ENCODE assay signal across 8 mouse cellular contexts in genomic region chr3:141466061-141466460, GRCm38 (mm10). TPM values are rescaled to one million over a fixed set of nuclear protein-coding genes. Genes with fewer than 3 reads are reported as not detected.
DNase-seq lines count a peak whose midpoint lies in the region; ATAC-seq and TF ChIP-seq lines count a peak whose summit lies in the region.

No protein-coding gene starts in this region.

- peak; percentile 22 for DNase-seq in kidney, adult 18-20 months
- DNase-seq in kidney, adult 11 months: no peak
- peak; percentile 66 to 72 for DNase-seq in cerebellum, postnatal 14 days
- peak in 1 of 2 experiments; percentile 36 for DNase-seq in layer of hippocampus, adult 2 months (ENCODE audit: low spot score in 2 of 2)
- DNase-seq in mesoderm, embryonic 11.5 days (ENCODE audit: low read depth, low spot score): peak; percentile 38
- no peak for DNase-seq in thymus, postnatal 0 days (ENCODE audit: low spot score)

- H3K27me3 ChIP-seq in stomach, embryonic 14.5 days (ENCODE audit: control insufficient read depth, insufficient read depth, low read length): 0 out of 2 replicates have a peak, but pooled peaks cover 4% of the 10 kb centered on the region

- no peaks in the 10 kb centered on the region for H3K36me3 ChIP-seq in stomach, embryonic 14.5 days (ENCODE audit: control insufficient read depth, insufficient read depth, low read length)

- TF ChIP-seq CTCF in layer of hippocampus, adult 2 months (conservative IDR thresholded peaks at IDR 0.05): peak; percentile 54

- peak overlapping the region; percentile 86 for H3K4me3 ChIP-seq in layer of hippocampus, adult 2 months
- H3K4me3 ChIP-seq in stomach, embryonic 14.5 days (ENCODE audit: low read depth, low read length): peak overlapping the region; percentile 71

- no peaks in the 10 kb centered on the region for H3K9me3 ChIP-seq in stomach, embryonic 14.5 days (ENCODE audit: control insufficient read depth, low read depth, low read length)

- peak overlapping the region; percentile 52 for H3K9ac ChIP-seq in stomach, embryonic 14.5 days (replicated peaks; ENCODE audit: low read depth, low read length)

- peak; percentile 45 for ATAC-seq in granulocyte monocyte progenitor cell, adult 5-6 weeks (replicated peaks; ENCODE audit: poor library complexity, severe bottlenecking)
- no peak for ATAC-seq in stomach, embryonic 14.5 days (ENCODE audit: insufficient number of reproducible peaks, insufficient read depth, low FRiP score, low read depth)

- 2% methylated on average over 20 of the region's 20 CpGs for WGBS in stomach, embryonic 14.5 days

- H3K27ac ChIP-seq in layer of hippocampus, adult 2 months: peak overlapping the region; percentile 98
- H3K27ac ChIP-seq in stomach, embryonic 14.5 days (ENCODE audit: low read length): peak overlapping the region; percentile 80; the same call in 1 of the 2 replicates

- H3K4me2 ChIP-seq in stomach, embryonic 14.5 days (replicated peaks; ENCODE audit: low read depth, low read length): peak overlapping the region; percentile 93

- peaks cover 8% of the 10 kb centered on the region; the same call in 1 of the 2 replicates for H3K4me1 ChIP-seq in stomach, embryonic 14.5 days (ENCODE audit: control insufficient read depth, insufficient read depth, low read length)

RNA-seq across cellular contexts. Expression of gene Unc5c, which starts 1.0 kb away (rescaled TPM):
- total RNA-seq in granulocyte monocyte progenitor cell, adult 5-6 weeks (2014; fragmentation: Nextera tagmentation): not detected in 2 replicates
- 0.04 TPM in 1 of 2 replicates, not detected in the other for total RNA-seq in granulocyte monocyte progenitor cell, adult 5-6 weeks (2017)
- total RNA-seq in layer of hippocampus, adult 2 months (2021): 10 to 100 TPM; 45.5 to 45.8 TPM
- polyA plus RNA-seq in stomach, embryonic 14.5 days (2014; fragmentation: Nextera tagmentation; extraction: Ambion mirVana): 15.9 and 16.8 TPM in 2 replicates
- polyA plus RNA-seq in thymus, postnatal 0 days (2015; fragmentation: Nextera tagmentation; extraction: Ambion mirVana): 0.50 and 0.52 TPM in 2 replicates

Comparison
In these comparisons a context has a peak if more than half of its experiments do, and no peak if none do; other contexts are left out.
1. DNase-seq: peak in kidney, adult 18-20 months (single experiment), cerebellum, postnatal 14 days (2 of 2) and mesoderm, embryonic 11.5 days (single experiment); none in kidney, adult 11 months (single experiment) and thymus, postnatal 0 days (single experiment).
2. RNA of gene Unc5c, which starts 1.0 kb away (total RNA-seq): 45.5 to 45.8 TPM in layer of hippocampus, adult 2 months; 0.04 TPM in granulocyte monocyte progenitor cell, adult 5-6 weeks; every median in the first group is over 10 times any median in the second.